Mouse (Mus musculus) hindbrain, embryonic 13.5 days (tissue): ENCODE results near the gene Tbr1. TPM values are rescaled to one million over a fixed set of nuclear protein-coding genes. Genes with fewer than 3 reads are reported as not detected.

Experiments
- ATAC-seq: fragments of 200-750 bp; cut with Nextera tagmentation; 2 replicates; pipeline ENCODE4 v1.8.0; 2017; ENCODE audit warnings: moderate TSS enrichment; ENCODE audit not compliant: low FRiP score
- H3K27ac ChIP-seq: fragments of 300-500 bp; sonication (generic); 2 replicates; pipeline ENCODE4 v1.5.1; 2015; ENCODE audit warnings: inconsistent platforms, mild to moderate bottlenecking, moderate library complexity
- H3K27me3 ChIP-seq: fragments of 300-500 bp; sonication (generic); 2 replicates; pipeline ENCODE4 v1.6.1; 2015; ENCODE audit warnings: mild to moderate bottlenecking, inconsistent platforms
- H3K36me3 ChIP-seq: fragments of 300-500 bp; sonication (generic); 2 replicates; pipeline ENCODE4 v1.6.1; 2015; ENCODE audit warnings: mild to moderate bottlenecking, inconsistent platforms
- H3K4me1 ChIP-seq: fragments of 300-500 bp; sonication (generic); replicated peaks from 2 replicates; pipeline ENCODE4 v1.6.1; 2015; ENCODE audit warnings: inconsistent platforms
- H3K4me2 ChIP-seq: fragments of 300-500 bp; sonication (generic); 2 replicates; pipeline ENCODE4 v1.6.1; 2015; ENCODE audit warnings: inconsistent platforms, mild to moderate bottlenecking, moderate library complexity
- H3K4me3 ChIP-seq: fragments of 300-500 bp; sonication (generic); 2 replicates; pipeline ENCODE4 v1.5.1; 2015; ENCODE audit warnings: mild to moderate bottlenecking, inconsistent platforms
- H3K9ac ChIP-seq: fragments of 300-500 bp; sonication (generic); 2 replicates; pipeline ENCODE4 v1.6.1; 2015; ENCODE audit warnings: mild to moderate bottlenecking, inconsistent platforms
- H3K9me3 ChIP-seq: fragments of 300-500 bp; sonication (generic); 2 replicates; pipeline ENCODE4 v1.6.1; 2016; ENCODE audit warnings: inconsistent platforms
- WGBS: fragments of 180-500 bp; shearing (Covaris S2); methylation state at CpG from one replicate; pipeline ENCODE4 v1.1.7; 2015; 5-methylcytosine and 5-hydroxymethylcytosine counted together
- polyA plus RNA-seq: library from polyadenylated mRNA; unstranded; fragments of >200 nt; fragmentation: Nextera tagmentation; extraction: Ambion mirVana; gene quantifications from 2 replicates; pipeline ENCODE4 v1.2.1, GENCODE M21; 2015

Gene Tbr1
- polyA plus RNA-seq, 1 experiment from 2014 or later: 0.60 TPM

DNA sequence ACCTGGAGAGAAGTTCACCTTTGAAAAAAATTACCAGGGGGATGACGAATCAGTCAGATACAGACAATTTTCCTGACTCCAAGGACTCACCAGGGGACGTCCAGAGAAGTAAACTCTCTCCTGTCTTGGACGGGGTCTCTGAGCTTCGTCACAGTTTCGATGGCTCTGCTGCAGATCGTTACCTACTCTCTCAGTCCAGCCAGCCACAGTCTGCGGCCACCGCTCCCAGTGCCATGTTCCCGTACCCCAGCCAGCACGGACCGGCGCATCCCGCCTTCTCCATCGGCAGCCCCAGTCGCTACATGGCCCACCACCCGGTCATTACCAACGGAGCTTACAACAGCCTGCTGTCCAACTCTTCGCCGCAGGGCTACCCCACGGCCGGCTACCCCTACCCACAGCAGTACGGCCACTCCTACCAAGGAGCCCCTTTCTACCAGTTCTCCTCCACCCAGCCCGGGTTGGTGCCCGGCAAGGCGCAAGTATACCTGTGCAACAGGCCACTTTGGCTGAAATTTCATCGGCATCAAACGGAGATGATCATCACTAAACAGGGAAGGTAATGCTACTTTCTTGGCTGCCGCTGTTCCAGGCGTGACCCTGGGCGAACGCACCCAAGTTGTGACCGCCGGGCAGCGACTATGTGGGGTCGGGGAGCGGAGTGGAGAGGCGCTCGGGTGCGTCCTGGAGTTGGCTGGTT is 2.3 kb downstream of the Tbr1 start:
- H3K9ac ChIP-seq: no peak overlapping the region
- peak overlapping the region; percentile 7 for H3K4me3 ChIP-seq
- H3K36me3 ChIP-seq: peaks cover under 1% of the 10 kb centered on the region; the same call in 1 of the 2 replicates
- peaks cover 91% of the 10 kb centered on the region for H3K27me3 ChIP-seq
- H3K9me3 ChIP-seq: no peaks in the 10 kb centered on the region
- no peak overlapping the region for H3K27ac ChIP-seq
- H3K4me1 ChIP-seq: peaks cover 29% of the 10 kb centered on the region
- H3K4me2 ChIP-seq: no peak overlapping the region
- ATAC-seq: peak; percentile 44
- WGBS: under 1% methylated on average over 39 of the region's 39 CpGs

DNA sequence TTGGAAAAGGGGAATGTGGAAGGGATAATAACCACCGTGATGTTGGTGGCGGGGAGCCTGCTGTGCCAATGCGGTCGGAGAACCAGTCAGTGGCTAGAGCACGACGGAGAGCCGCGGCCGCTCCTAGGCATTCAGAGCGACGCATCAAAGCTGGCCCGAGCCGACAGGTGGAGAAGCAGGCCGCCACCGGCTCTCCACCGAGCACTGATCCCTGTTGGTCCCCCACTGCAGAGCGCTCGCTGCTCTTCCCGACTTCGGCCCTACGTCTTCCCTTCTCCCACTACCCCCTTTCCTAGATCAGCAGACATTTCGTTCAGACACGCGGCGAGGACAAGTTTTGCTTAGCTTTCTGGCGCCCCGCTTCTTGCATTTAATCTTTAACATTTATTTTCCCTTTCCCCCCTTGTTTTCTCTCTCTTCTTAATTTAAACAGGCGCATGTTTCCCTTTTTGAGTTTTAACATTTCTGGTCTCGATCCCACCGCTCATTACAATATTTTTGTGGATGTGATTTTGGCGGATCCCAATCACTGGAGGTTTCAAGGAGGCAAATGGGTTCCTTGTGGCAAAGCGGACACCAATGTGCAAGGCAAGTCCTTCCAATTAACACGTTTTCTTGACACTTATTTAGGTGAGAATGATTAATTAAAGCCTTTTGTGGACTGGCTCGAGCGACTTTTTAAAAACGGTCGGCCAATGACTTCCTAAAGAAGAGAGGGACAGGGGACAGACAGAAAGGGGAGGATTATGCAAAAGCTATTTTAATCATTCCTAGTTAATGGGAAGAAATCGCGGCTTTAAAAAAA is 3.0 kb downstream of the Tbr1 start:
- peaks cover 29% of the 10 kb centered on the region for H3K4me1 ChIP-seq
- no peaks in the 10 kb centered on the region for H3K9me3 ChIP-seq
- H3K27ac ChIP-seq: no peak overlapping the region
- no peaks in the 10 kb centered on the region; the same call in 1 of the 2 replicates for H3K36me3 ChIP-seq
- peak overlapping the region; percentile 7 for H3K4me3 ChIP-seq
- no peak overlapping the region for H3K4me2 ChIP-seq
- ATAC-seq: peak; percentile 23; the same call in 1 of the 2 replicates
- no peak overlapping the region for H3K9ac ChIP-seq
- H3K27me3 ChIP-seq: peaks cover 97% of the 10 kb centered on the region
- under 1% methylated on average over 39 of the region's 39 CpGs for WGBS

DNA sequence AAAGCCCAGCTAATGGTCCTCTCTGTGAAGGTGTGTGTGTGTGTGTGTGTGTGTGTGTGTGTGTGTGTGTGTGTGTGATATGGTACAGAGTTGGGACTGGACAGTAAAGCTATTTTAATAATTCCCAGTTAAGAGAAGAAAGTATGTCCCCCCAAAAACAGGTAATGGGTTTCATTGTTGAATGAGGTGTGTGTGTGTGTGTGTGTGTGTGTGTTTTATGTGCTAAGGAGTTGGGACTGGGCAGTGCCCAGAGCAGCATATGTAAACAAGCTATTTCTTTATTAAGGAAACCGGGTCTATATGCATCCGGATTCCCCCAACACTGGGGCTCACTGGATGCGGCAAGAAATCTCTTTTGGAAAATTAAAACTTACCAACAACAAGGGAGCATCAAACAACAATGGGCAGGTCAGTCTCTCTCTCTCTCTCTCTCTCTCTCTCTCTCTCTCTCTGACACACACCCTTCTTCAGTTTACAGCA is 3.7 kb downstream of the Tbr1 start:
- H3K9ac ChIP-seq: no peak overlapping the region
- peaks cover 31% of the 10 kb centered on the region for H3K4me1 ChIP-seq
- no peaks in the 10 kb centered on the region for H3K36me3 ChIP-seq
- WGBS: 2% methylated on average over 3 of the region's 3 CpGs
- H3K27ac ChIP-seq: no peak overlapping the region
- no peak for ATAC-seq
- H3K4me2 ChIP-seq: no peak overlapping the region
- no peaks in the 10 kb centered on the region for H3K9me3 ChIP-seq
- H3K4me3 ChIP-seq: no peak overlapping the region
- peaks cover 97% of the 10 kb centered on the region for H3K27me3 ChIP-seq

DNA sequence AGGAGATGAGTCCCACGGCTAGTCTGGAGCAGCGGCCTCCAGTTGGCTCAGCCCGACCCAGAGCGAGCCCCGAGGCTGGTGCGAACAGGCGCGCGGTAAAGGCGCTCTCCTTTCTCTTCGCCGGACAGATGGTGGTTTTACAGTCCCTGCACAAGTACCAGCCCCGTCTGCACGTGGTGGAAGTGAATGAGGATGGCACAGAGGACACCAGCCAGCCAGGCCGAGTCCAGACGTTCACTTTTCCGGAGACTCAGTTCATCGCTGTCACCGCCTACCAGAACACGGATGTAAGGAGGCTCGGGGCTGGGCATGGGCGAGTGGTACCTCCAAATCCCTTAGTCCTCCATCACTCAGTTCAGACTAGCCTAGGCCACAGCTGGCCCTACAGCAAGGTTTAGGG is 4.4 kb downstream of the Tbr1 start:
- Histone ChIP-seq H3K9me3 (no peaks in the 10 kb centered on the region), H3K27ac (no peak overlapping the region), H3K9ac (no peak overlapping the region), H3K4me1 (peaks cover 38% of the 10 kb centered on the region), H3K4me3 (no peak overlapping the region), H3K27me3 (peaks cover 97% of the 10 kb centered on the region), H3K4me2 (0 out of 2 replicates have a peak overlapping the region, but pooled peaks have one; percentile 4), H3K36me3 (no peaks in the 10 kb centered on the region)
- peak; percentile 26; the same call in 1 of the 2 replicates for ATAC-seq
- WGBS: under 1% methylated on average over 22 of the region's 22 CpGs

DNA sequence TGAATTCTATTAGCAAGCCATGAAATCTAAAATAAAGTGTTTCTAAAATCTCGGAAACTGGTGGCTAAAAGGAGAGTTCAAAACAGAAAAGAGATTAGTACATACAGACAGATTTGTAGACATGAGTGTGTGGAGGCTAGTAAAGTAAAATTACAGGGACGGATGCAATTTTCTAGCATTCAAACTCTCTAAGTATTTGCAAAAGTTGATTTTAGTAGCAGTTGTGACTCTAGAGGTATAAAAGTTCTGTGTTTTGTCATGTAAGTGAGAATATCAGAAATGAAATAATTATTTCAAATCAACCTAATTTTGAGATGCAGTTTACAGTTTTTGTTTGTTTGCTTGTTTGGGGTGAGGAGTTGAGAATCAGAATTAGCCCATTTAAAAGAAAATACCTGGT is 5.1 kb downstream of the Tbr1 start:
- peaks cover 97% of the 10 kb centered on the region for H3K27me3 ChIP-seq
- H3K9ac ChIP-seq: no peak overlapping the region
- H3K27ac ChIP-seq: no peak overlapping the region
- peaks cover 39% of the 10 kb centered on the region for H3K4me1 ChIP-seq
- no peak for ATAC-seq
- no peak overlapping the region for H3K4me3 ChIP-seq
- no peaks in the 10 kb centered on the region for H3K9me3 ChIP-seq
- no peaks in the 10 kb centered on the region for H3K36me3 ChIP-seq
- WGBS: 20% methylated on average over 2 of the region's 2 CpGs
- H3K4me2 ChIP-seq: no peak overlapping the region

DNA sequence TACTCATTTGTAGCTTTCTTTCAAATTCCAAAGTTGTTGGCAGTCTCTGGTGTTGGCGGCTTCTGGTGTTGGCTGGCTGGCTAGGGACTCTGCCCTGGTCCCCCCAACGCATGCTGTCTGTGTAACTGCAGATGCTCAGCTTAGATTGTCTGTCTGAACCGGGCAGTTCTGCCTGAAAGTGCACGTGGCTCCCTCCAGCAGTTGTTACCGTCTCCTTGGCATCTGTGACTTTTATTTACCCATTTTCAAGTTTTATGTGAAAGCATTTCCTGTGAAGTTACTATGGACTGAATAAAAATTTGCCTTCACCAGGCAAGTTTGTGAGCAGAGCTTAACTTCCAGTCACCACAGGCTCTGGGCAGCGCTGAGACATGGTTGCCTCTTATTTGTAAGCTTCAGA is 6.0 kb downstream of the Tbr1 start:
- WGBS: under 1% methylated on average over 6 of the region's 6 CpGs
- Histone ChIP-seq H3K27me3 (peaks cover 95% of the 10 kb centered on the region), H3K4me3 (no peak overlapping the region), H3K9ac (no peak overlapping the region), H3K4me1 (peaks cover 32% of the 10 kb centered on the region), H3K36me3 (no peaks in the 10 kb centered on the region), H3K9me3 (no peaks in the 10 kb centered on the region), H3K27ac (no peak overlapping the region), H3K4me2 (no peak overlapping the region)
- no peak for ATAC-seq

DNA sequence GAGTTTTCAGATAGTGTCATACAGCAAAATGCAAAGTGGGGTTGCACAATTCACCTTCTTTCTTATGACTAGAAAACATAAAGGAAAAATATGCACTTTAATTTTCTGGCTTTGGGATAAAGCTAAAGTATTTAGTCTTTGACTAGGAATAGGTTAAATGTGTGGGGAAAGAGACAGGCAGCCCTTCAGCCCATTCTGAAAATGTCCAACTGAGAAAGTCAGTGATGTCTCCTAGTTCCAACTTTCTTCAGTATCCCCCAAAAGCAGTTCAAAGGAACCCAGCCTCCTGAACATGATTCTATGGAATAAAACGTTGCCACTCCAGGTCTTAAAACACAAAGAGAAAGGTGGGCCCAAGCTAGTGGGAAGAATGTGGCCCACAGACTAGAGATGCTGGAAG is 6.7 kb downstream of the Tbr1 start:
- H3K9me3 ChIP-seq: no peaks in the 10 kb centered on the region
- WGBS: 0% methylated on average over 1 of the region's 1 CpGs
- H3K27ac ChIP-seq: no peak overlapping the region
- H3K4me2 ChIP-seq: no peak overlapping the region
- no peak for ATAC-seq
- H3K27me3 ChIP-seq: peaks cover 95% of the 10 kb centered on the region
- H3K9ac ChIP-seq: no peak overlapping the region
- no peak overlapping the region for H3K4me3 ChIP-seq
- no peaks in the 10 kb centered on the region for H3K36me3 ChIP-seq
- H3K4me1 ChIP-seq: peaks cover 28% of the 10 kb centered on the region

DNA sequence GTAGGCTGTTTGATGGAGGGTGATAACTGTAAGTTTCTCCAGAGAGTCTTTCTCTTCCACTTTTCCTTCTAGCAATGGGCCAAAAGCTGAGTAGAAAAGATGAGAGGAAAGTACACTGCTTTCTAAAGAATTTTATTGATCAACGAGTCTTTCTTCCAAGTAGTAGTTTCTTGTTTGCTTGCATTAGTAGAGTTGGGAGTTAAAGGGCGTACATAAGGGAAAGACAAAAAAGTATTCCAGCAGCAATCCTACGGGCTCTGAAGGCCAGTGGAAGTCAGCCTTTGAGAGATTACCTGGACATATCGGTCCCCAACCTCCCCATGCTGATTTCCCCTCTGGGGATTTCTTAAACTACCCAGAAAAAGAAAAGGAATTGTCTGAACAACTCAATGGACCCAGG is 8.0 kb downstream of the Tbr1 start:
- Histone ChIP-seq H3K9me3 (no peaks in the 10 kb centered on the region), H3K27me3 (peaks cover 91% of the 10 kb centered on the region), H3K27ac (no peak overlapping the region), H3K36me3 (no peaks in the 10 kb centered on the region), H3K4me2 (no peak overlapping the region), H3K9ac (no peak overlapping the region), H3K4me1 (peaks cover 22% of the 10 kb centered on the region), H3K4me3 (0 out of 2 replicates have a peak overlapping the region, but pooled peaks have one; percentile 47)
- no peak for ATAC-seq
- WGBS: 16% methylated on average over 4 of the region's 4 CpGs

DNA sequence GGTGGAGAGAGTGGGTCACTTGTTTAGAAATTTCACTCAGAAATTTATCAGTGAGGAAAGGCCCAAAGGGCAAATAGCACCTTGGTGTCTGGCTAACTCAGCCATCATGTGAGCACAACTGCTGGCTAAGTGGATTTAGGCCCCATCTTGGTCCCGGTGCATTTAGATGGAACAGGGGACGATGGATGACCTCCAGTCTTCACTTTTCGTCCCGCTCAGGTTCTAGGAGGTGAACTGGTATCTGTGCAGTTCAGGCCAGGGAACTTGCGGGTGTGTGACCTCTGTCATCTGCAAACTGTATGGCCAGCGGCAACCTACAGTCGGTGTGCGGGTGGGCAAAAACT is 8.4 kb downstream of the Tbr1 start:
- no peak for ATAC-seq
- H3K9me3 ChIP-seq: no peaks in the 10 kb centered on the region
- H3K4me1 ChIP-seq: peaks cover 26% of the 10 kb centered on the region
- peak overlapping the region; percentile 81 for H3K4me2 ChIP-seq
- WGBS: 4% methylated on average over 8 of the region's 8 CpGs
- peak overlapping the region; percentile 47 for H3K4me3 ChIP-seq
- no peaks in the 10 kb centered on the region for H3K36me3 ChIP-seq
- H3K27me3 ChIP-seq: peaks cover 90% of the 10 kb centered on the region
- H3K9ac ChIP-seq: no peak overlapping the region; the same call in 1 of the 2 replicates
- H3K27ac ChIP-seq: no peak overlapping the region

DNA sequence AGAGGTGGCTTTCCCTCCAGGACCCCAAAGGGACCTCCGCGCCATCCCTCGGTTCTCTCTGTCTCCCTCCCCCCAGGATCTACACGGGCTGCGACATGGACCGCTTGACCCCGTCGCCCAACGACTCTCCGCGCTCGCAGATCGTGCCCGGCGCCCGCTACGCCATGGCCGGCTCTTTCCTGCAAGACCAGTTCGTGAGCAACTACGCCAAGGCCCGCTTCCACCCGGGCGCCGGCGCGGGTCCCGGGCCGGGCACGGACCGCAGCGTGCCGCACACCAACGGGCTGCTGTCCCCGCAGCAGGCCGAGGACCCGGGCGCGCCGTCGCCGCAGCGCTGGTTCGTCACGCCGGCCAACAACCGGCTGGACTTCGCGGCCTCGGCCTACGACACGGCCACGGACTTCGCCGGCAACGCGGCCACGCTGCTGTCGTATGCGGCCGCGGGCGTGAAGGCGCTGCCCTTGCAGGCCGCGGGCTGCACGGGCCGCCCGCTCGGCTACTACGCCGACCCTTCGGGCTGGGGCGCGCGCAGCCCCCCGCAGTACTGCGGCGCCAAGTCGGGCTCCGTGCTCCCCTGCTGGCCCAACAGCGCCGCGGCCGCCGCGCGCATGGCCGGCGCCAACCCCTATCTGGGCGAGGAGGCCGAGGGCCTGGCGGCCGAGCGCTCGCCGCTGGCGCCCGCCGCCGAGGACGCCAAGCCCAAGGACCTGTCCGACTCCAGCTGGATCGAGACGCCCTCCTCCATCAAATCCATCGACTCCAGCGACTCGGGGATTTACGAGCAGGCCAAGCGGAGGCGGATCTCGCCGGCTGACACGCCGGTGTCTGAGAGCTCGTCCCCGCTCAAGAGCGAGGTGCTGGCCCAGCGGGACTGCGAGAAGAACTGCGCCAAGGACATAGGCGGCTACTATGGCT is 9.0 kb downstream of the Tbr1 start:
- Histone ChIP-seq H3K4me3 (peak overlapping the region; percentile 47), H3K27me3 (peaks cover 88% of the 10 kb centered on the region), H3K4me2 (peak overlapping the region; percentile 81), H3K9me3 (no peaks in the 10 kb centered on the region), H3K4me1 (peaks cover 26% of the 10 kb centered on the region), H3K9ac (peak overlapping the region; percentile 70), H3K27ac (no peak overlapping the region), H3K36me3 (no peaks in the 10 kb centered on the region)
- ATAC-seq: peak; percentile 52
- WGBS: under 1% methylated on average over 118 of the region's 121 CpGs

DNA sequence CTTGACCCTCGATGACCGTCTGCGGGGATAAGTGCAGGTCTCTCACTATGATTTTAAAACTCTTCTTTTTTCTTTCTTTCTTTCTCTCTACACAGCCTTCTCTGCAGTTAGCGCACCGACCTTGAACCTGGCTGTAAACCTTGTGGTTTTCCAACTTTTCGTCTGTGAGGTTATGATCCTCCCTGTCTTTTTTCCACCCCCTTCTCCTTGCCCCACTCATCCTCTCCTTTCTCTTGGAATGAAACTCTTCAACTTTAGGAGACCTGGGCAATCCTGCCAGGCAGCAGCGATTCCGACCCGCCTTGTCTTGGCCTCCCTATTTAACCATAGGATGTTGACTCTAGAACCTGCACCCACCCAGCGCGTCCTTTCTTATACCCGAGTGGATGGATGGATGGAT is 9.8 kb downstream of the Tbr1 start:
- no peak overlapping the region for H3K27ac ChIP-seq
- 0 out of 2 replicates have a peak overlapping the region, but pooled peaks have one; percentile 70 for H3K9ac ChIP-seq
- 3% methylated on average over 12 of the region's 12 CpGs for WGBS
- no peak for ATAC-seq
- H3K36me3 ChIP-seq: no peaks in the 10 kb centered on the region
- H3K4me3 ChIP-seq: peak overlapping the region; percentile 47
- H3K4me2 ChIP-seq: peak overlapping the region; percentile 81
- no peaks in the 10 kb centered on the region for H3K9me3 ChIP-seq
- H3K27me3 ChIP-seq: peaks cover 85% of the 10 kb centered on the region
- peaks cover 20% of the 10 kb centered on the region for H3K4me1 ChIP-seq

DNA sequence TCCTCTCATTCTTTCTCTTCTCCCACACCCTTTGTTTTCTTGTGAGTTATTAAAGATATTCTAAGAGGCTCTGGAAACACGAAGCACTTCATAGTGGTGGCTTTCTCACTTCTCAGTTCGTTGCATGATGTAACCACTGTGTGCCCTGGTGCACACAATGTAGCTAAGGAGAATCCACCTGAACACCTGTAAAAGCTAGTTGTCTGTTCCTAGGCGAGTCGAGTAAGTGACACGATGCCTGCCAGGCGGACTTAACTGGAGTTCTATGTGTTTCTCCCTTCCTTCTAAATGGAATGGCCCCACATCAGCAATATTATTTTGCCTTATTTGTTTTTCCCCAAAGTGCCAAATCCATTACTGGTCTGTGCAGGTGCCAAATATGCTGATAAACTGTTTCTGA is 10.4 kb downstream of the Tbr1 start:
- Histone ChIP-seq H3K27ac (no peak overlapping the region), H3K36me3 (no peaks in the 10 kb centered on the region), H3K9ac (no peak overlapping the region), H3K4me2 (no peak overlapping the region), H3K4me1 (peaks cover 20% of the 10 kb centered on the region), H3K4me3 (no peak overlapping the region), H3K27me3 (peaks cover 84% of the 10 kb centered on the region), H3K9me3 (no peaks in the 10 kb centered on the region)
- 6% methylated on average over 6 of the region's 6 CpGs for WGBS
- no peak for ATAC-seq
